Mouse (Mus musculus) cortical plate, adult 2 months (tissue): ENCODE measurements around the gene Atic. TPM values are rescaled to one million over a fixed set of nuclear protein-coding genes. Genes with fewer than 3 reads are reported as not detected.

ENCODE experiments used
- H3K27ac ChIP-seq: fragments of 200-500 bp; 2 replicates; pipeline ENCODE4 v1.5.1; 2012; ENCODE audit warnings: low read length, control low read depth, inconsistent platforms; ENCODE audit not compliant: insufficient read depth
- H3K4me1 ChIP-seq: fragments of 200-500 bp; 2 replicates; pipeline ENCODE4 v1.6.1; 2011; ENCODE audit warnings: low read length; ENCODE audit not compliant: control insufficient read depth, insufficient read depth
- H3K4me3 ChIP-seq: fragments of 200-500 bp; 2 replicates; pipeline ENCODE4 v1.5.1; 2011; ENCODE audit warnings: mild to moderate bottlenecking, low read length, control low read depth; ENCODE audit not compliant: insufficient read depth
- CTCF ChIP-seq: fragments of 200-500 bp; IDR thresholded peaks from 2 replicates; pipeline ENCODE4 v1.5.1; 2011; ENCODE audit warnings: mild to moderate bottlenecking, control low read depth, low read length; ENCODE audit not compliant: insufficient read depth; ENCODE audit errors: extremely low read depth
- POLR2A ChIP-seq: fragments of 200-500 bp; IDR thresholded peaks from 2 replicates; pipeline ENCODE4 v1.6.1; 2011; ENCODE audit warnings: mild to moderate bottlenecking, low read length, control low read depth; ENCODE audit not compliant: insufficient read depth; ENCODE audit errors: extremely low read depth
- polyA plus RNA-seq: library from polyadenylated mRNA; depleted of rRNA; stranded (reverse); fragments of >200 nt; gene quantifications from 2 replicates; pipeline ENCODE4 v1.2.3, GENCODE M21; 2012

The Atic gene
- polyA plus RNA-seq, 1 experiment = 23.1 TPM

GRCm38 (mm10) chr1:71560626-71561025 lies 3.7 kb downstream of the Atic start:
- TF ChIP-seq CTCF = no peak
- Histone ChIP-seq H3K4me1 (no peaks in the 10 kb centered on the region), H3K4me3 (no peak overlapping the region), H3K27ac (no peak overlapping the region)

GRCm38 (mm10) chr1:71564291-71564690 lies 7.3 kb downstream of the Atic start:
- H3K4me3 ChIP-seq = no peak overlapping the region
- H3K27ac ChIP-seq = no peak overlapping the region
- H3K4me1 ChIP-seq = no peaks in the 10 kb centered on the region
- TF ChIP-seq CTCF (no peak), POLR2A (no peak)

DNA sequence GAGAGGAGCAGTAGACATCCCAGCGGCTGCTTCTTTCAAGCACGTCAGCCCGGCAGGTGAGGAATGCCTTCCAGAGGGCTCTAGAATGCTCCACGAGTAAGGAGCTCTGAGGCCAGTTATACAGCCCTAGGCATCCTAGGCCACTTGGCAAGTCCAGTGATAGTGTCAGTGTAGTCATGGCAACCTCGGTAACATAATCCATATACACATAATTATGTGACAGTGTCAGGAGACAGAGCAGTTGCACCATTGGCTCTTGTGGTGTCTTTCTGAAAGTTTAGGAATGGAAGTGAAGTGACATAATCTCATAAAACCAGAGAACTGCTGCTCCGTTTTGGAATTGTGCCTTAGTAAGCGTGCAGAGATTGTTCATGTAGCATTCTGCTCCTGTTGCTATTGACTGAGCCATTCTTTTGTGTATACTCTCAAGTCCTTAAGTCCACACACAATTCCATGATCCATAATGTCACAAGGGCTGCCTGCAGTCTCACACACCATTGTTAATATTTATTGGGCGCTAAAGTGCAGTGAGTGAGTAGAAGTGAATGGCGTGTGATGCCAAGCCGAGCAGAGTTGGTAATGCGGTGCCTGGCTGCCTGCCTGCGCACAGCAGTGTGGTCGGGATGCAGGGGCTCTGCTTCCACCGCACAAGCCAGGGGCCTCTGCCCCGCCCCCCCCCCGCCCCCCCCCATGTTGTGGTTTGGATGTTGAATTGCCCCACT lies 11.1 kb downstream of the Atic start:
- Histone ChIP-seq H3K4me1 (no peaks in the 10 kb centered on the region), H3K27ac (no peak overlapping the region), H3K4me3 (no peak overlapping the region)
- TF ChIP-seq CTCF = no peak
- TF ChIP-seq POLR2A = no peak

DNA sequence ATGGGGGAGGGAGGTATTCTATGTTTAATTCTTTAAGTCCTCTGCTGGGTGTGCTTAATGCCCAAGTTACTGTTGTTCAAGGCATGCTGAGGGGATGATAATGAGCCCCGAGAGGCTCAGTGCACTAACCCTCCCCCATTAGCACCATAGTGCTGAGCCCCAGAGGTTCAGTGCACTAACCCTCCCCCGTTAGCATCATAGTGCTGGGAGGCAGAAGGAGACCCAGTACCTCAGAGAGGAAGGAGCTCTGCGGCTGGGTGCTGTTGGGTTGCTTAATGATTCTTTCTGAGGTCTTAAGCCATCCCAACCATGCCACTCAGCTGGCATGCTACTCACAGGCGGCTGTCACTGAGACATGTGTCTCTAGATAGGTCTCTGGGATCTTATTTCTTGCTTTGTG lies 13.2 kb downstream of the Atic start:
- H3K4me3 ChIP-seq = no peak overlapping the region
- H3K4me1 ChIP-seq = no peaks in the 10 kb centered on the region
- H3K27ac ChIP-seq = no peak overlapping the region
- no peak for TF ChIP-seq CTCF
- no peak for TF ChIP-seq POLR2A

GRCm38 (mm10) chr1:71575987-71576386 lies 19.0 kb downstream of the Atic start:
- Histone ChIP-seq H3K4me1 (no peaks in the 10 kb centered on the region), H3K27ac (no peak overlapping the region), H3K4me3 (no peak overlapping the region)
- no peak for TF ChIP-seq POLR2A
- no peak for TF ChIP-seq CTCF

DNA sequence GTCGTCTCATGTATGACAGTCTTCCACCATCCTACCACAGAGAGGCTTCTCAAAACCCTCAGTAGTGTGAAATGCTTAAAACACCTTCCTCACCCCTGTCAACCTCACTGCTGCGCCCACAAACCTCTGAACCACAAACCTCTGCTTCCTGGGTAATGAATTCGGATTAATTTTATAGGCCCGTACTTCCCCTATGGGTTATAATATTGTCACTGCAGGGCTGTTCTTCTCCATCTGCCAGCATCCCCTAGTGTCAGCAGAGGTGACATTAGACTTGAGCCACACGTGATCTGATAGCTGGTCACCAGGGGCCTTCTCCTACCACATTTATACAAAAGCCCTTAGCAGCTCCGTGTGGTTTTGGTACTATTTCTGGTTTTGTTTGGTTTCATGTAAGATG lies 19.9 kb downstream of the Atic start:
- TF ChIP-seq CTCF = no peak
- no peak for TF ChIP-seq POLR2A
- Histone ChIP-seq H3K27ac (no peak overlapping the region), H3K4me1 (no peaks in the 10 kb centered on the region), H3K4me3 (no peak overlapping the region)

- Histone ChIP-seq H3K4me3 (no peak overlapping the region), H3K4me1 (no peaks in the 10 kb centered on the region), H3K27ac (no peak overlapping the region)
- TF ChIP-seq POLR2A = no peak
- no peak for TF ChIP-seq CTCF
Measured at GRCm38 (mm10) chr1:71579526-71579925, 22.6 kb downstream of the Atic start.

DNA sequence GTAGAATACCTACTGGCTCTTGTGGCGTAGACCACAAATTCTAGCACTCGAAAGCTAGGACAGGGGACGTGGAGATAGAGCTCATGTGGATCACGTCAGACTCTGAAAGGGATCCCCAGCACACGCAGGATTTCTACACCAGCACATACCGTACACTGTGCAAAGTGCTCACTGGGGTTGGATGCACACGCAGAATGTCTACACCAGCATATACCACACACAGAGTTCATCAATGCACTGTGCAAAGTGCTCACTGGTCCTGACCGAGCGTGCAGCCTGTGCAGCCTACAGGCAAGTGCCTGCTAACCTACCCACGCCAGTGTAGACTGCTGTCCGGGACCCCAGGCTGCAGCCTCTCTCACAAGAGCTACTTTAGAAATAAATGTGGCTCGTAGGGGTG lies 23.5 kb downstream of the Atic start:
- Histone ChIP-seq H3K4me3 (no peak overlapping the region), H3K4me1 (no peaks in the 10 kb centered on the region), H3K27ac (no peak overlapping the region)
- TF ChIP-seq CTCF (no peak), POLR2A (no peak)

- Histone ChIP-seq H3K4me1 (no peaks in the 10 kb centered on the region), H3K4me3 (no peak overlapping the region), H3K27ac (no peak overlapping the region)
- TF ChIP-seq POLR2A (no peak), CTCF (no peak)
Measured at GRCm38 (mm10) chr1:71583302-71583701, 26.4 kb downstream of the Atic start.

GRCm38 (mm10) chr1:71583900-71584299 lies 26.9 kb downstream of the Atic start:
- TF ChIP-seq POLR2A = no peak
- TF ChIP-seq CTCF = no peak
- H3K4me3 ChIP-seq = no peak overlapping the region
- H3K27ac ChIP-seq = no peak overlapping the region
- H3K4me1 ChIP-seq = no peaks in the 10 kb centered on the region

DNA sequence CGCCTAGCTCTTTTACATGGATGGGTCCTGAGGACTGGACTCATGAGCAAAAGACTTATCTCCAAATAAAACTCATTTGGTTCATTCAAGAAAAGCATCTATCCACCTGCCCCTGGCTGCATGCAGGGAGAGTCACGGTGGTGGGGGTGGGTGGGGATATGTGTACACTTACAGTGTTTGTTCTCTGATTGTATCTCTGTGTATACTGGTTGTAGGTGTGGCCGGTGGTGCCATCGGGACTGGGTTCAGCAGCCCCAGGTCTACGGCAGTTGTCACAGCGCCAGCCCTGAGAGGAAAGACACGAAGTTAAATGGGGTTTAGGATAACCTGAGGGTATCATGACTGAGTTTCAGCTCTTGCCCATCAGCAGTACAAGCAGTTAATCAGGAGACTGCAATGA lies 29.7 kb downstream of the Atic start:
- no peak for TF ChIP-seq POLR2A
- no peak for TF ChIP-seq CTCF
- Histone ChIP-seq H3K4me3 (no peak overlapping the region), H3K27ac (no peak overlapping the region), H3K4me1 (no peaks in the 10 kb centered on the region)
